Mouse (Mus musculus) stomach, postnatal 0 days (tissue): ENCODE measurements at regions not wholly inside any gene's neighbourhood (a gene's known extent, or its start where the extent isn't known, plus 50 kb on each side); places are given as distances from the start of the nearest gene placed in this dataset.

ENCODE experiments used
- CTCF ChIP-seq: IDR thresholded peaks from 2 replicates; pipeline ENCODE4 v1.5.1; 2016; ENCODE audit warnings: antibody characterized with exemption, low read depth, mild to moderate bottlenecking, moderate library complexity
- EP300 ChIP-seq: optimal IDR thresholded peaks from 2 replicates; pipeline ENCODE3; 2016; ENCODE audit warnings: antibody characterized with exemption

GRCm38 (mm10) chr12:39038077-39038476, 258.9 kb downstream of the Etv1 start:
- no peak for TF ChIP-seq CTCF
- no peak for TF ChIP-seq EP300
